Mouse (Mus musculus): ENCODE measurements around the gene Stat6. TPM values are rescaled to one million over a fixed set of nuclear protein-coding genes. Genes with fewer than 3 reads are reported as not detected.

Gene Stat6
- polyA plus RNA-seq, 1 experiment from 2014 or later = 27.0 TPM

DNA sequence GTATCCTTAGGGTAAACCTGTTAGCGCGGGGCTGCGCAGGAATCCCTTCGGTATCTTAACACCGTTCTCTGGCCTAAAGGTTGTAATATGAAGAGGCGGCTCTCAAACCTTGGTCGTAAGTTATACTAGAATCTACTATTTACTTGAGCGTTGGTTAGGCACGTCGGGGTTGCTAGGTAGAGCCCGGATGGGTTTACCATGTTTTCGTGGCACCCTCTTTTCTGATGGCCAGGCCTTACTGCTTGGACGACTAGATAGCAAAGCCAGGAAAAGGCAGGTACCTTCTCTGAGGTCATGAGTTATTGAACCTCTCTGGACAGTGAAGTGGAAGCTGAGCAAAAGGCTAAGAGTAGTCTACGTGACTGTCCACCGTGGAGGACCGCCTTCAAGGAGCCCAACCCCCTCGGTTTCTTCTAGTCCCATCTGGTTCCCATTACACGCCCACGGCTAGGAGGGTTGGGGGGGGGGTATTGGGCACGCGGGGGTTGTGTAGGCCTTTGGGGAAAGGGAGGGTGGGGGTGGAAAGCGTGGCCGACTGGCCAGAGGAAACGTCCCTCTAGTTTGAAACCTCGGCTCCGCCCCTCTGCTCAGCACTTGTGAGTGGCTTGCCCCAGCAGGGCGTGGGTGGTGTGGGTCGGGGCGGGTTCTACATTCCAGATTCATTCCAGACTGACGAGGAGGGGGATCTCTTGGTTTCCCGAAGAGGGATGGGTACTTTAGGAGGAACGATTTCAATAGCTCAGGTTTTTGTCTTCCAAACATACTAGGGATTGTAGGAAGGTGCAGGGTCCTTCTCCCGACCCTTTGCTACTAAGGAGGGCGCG is 24.7 kb downstream of the Stat6 start:
- ATAC-seq (replicated peaks; ENCODE audit: low FRiP score, low read depth) = peak; percentile 62
- Histone ChIP-seq H3K4me1 (replicated peaks; ENCODE audit: insufficient read depth, low read length) (peaks cover 36% of the 10 kb centered on the region), H3K4me2 (ENCODE audit: low read length) (peak overlapping the region; percentile 77), H3K27ac (peak overlapping the region; percentile 97), H3K36me3 (ENCODE audit: insufficient read depth, low read length) (peaks cover 24% of the 10 kb centered on the region; the same call in 1 of the 2 replicates), H3K27me3 (ENCODE audit: insufficient read depth, low read length) (no peaks in the 10 kb centered on the region), H3K9ac (ENCODE audit: low read depth, low read length) (peak overlapping the region; percentile 82), H3K9me3 (replicated peaks; ENCODE audit: low read length) (no peaks in the 10 kb centered on the region), H3K4me3 (replicated peaks; ENCODE audit: low read depth, low read length) (peak overlapping the region; percentile 82)
- peak; percentile 97 for DNase-seq (ENCODE audit: low spot score)
- no peak for TF ChIP-seq CTCF (IDR thresholded peaks at IDR 0.05; ENCODE audit: low read depth)
- 1% methylated on average over 35 of the region's 35 CpGs for WGBS

DNA sequence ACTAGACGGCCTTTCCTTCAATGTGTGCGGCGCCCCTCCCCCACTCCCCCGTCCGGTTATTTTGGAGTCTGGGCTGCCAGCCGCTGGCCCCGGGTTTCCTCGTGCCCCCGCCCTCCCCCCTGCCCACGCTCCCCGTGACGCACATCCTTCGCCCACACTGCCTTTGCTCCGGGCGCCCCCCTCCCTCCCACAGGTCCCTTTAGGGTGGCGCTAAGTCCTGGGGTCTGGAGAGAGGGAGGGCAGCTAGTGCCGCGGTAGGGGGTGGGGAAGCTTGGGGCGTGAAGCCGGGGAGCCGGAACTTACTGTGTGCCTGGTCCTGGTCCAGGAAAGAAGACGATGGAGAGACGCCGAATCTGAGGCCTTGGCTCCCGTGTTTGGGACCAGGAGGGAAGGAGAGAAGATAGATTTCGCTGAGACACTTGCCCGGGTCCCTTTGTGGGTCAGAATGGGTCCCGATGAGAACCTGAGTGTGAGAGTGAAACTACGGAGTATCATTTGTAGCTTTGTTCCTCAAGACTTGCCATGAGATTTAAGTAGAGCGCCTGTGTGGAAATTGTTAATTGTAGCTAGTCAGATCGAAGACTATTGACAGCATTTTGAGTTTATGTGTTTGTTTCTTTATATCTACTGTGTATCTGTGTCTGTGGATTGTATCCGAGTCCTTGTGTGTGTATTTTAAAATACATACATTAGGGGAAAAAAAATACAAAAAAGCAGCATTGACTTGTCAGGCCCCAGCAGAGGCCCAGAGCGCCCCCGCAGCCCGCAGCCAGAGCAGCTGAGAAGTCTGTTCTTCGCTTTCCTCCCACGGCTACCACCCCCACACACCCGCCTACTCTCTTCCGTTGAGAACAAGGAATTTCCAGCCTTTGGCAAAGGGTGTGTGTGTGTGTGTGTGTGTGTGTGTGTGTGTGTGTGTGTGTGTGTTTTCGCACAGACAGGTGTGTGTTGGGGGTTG is 25.6 kb downstream of the Stat6 start, which contains the start of gene Nab2:
TSS of gene Nab2 (minus strand) at position 476 of the 958 bp plus-strand sequence.
- Histone ChIP-seq H3K9ac (ENCODE audit: low read depth, low read length) (peak within 1 kb of the TSS; percentile 82), H3K36me3 (ENCODE audit: insufficient read depth, low read length) (peaks cover 16% of the 10 kb centered on the region; the same call in 1 of the 2 replicates), H3K27me3 (ENCODE audit: insufficient read depth, low read length) (no peaks in the 10 kb centered on the region), H3K4me1 (replicated peaks; ENCODE audit: insufficient read depth, low read length) (peaks cover 27% of the 10 kb centered on the region), H3K4me3 (replicated peaks; ENCODE audit: low read depth, low read length) (peak within 1 kb of the TSS; percentile 82), H3K9me3 (replicated peaks; ENCODE audit: low read length) (no peaks in the 10 kb centered on the region), H3K27ac (peak within 1 kb of the TSS; percentile 97), H3K4me2 (ENCODE audit: low read length) (peak within 1 kb of the TSS; percentile 77)
- peak; percentile 92 for DNase-seq (ENCODE audit: low spot score)
- ATAC-seq (replicated peaks; ENCODE audit: low FRiP score, low read depth) = 0 out of 2 replicates have a peak, but pooled peaks have one; percentile 22
- peak; percentile 29 for TF ChIP-seq CTCF (IDR thresholded peaks at IDR 0.05; ENCODE audit: low read depth)
- WGBS = 2% methylated on average over 39 of the region's 40 CpGs

- Histone ChIP-seq H3K9ac (ENCODE audit: low read depth, low read length) (no peak overlapping the region), H3K4me1 (replicated peaks; ENCODE audit: insufficient read depth, low read length) (peaks cover 21% of the 10 kb centered on the region), H3K27me3 (ENCODE audit: insufficient read depth, low read length) (no peaks in the 10 kb centered on the region), H3K4me3 (replicated peaks; ENCODE audit: low read depth, low read length) (no peak overlapping the region), H3K27ac (peak overlapping the region; percentile 97), H3K36me3 (ENCODE audit: insufficient read depth, low read length) (peaks cover 8% of the 10 kb centered on the region; the same call in 1 of the 2 replicates), H3K9me3 (replicated peaks; ENCODE audit: low read length) (no peaks in the 10 kb centered on the region), H3K4me2 (ENCODE audit: low read length) (peak overlapping the region; percentile 77)
- peak; percentile 77 for DNase-seq (ENCODE audit: low spot score)
- 11% methylated on average over 7 of the region's 7 CpGs for WGBS
- ATAC-seq (replicated peaks; ENCODE audit: low FRiP score, low read depth) = no peak
- TF ChIP-seq CTCF (IDR thresholded peaks at IDR 0.05; ENCODE audit: low read depth) = no peak
These were observed 26.4 kb downstream of the Stat6 start for GRCm38 (mm10) chr10:127669170-127669569.

DNA sequence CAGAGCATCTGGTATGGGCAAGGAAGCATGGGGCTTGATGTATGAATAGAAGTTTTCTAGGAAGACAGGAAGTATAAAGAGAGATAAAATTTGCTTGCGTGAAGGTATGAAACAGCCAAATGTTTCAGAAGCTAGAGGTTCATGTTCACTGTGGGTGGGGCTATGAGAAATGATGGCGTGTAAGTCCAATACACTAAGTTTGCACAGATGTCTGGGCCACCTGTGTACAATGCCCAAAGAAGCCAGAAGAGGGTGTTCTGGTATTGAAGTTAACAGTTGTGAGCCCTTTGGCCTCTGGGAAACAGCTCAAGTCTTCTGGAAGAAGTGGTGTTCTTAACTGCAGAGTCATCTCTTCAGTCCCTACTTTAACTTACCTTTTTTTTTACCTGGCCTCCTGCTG is 27.4 kb downstream of the Stat6 start:
- DNase-seq (ENCODE audit: low spot score) (no peak), ATAC-seq (replicated peaks; ENCODE audit: low FRiP score, low read depth) (no peak)
- WGBS = 92% methylated on average over 2 of the region's 2 CpGs

GRCm38 (mm10) chr10:127671276-127671675 is 28.5 kb downstream of the Stat6 start:
- TF ChIP-seq CTCF (IDR thresholded peaks at IDR 0.05; ENCODE audit: low read depth) = peak; percentile 70
- no peak overlapping the region for H3K4me3 ChIP-seq (replicated peaks; ENCODE audit: low read depth, low read length)
- peaks cover 12% of the 10 kb centered on the region for H3K4me1 ChIP-seq (replicated peaks; ENCODE audit: insufficient read depth, low read length)
- DNase-seq (ENCODE audit: low spot score) (peak; percentile 19), ATAC-seq (replicated peaks; ENCODE audit: low FRiP score, low read depth) (no peak)
- no peak overlapping the region for H3K9ac ChIP-seq (ENCODE audit: low read depth, low read length)
- H3K4me2 ChIP-seq (ENCODE audit: low read length) = no peak overlapping the region
- H3K9me3 ChIP-seq (replicated peaks; ENCODE audit: low read length) = no peaks in the 10 kb centered on the region
- 48% methylated on average over 2 of the region's 2 CpGs for WGBS
- H3K36me3 ChIP-seq (ENCODE audit: insufficient read depth, low read length) = no peaks in the 10 kb centered on the region
- H3K27ac ChIP-seq = no peak overlapping the region
- H3K27me3 ChIP-seq (ENCODE audit: insufficient read depth, low read length) = no peaks in the 10 kb centered on the region

More for the DNA sequence above, 27.4 kb downstream of the Stat6 start:
- no peaks in the 10 kb centered on the region for H3K27me3 ChIP-seq (ENCODE audit: insufficient read depth, low read length)
- H3K4me1 ChIP-seq (replicated peaks; ENCODE audit: insufficient read depth, low read length) = peaks cover 12% of the 10 kb centered on the region
- H3K9me3 ChIP-seq (replicated peaks; ENCODE audit: low read length) = no peaks in the 10 kb centered on the region
- no peak overlapping the region for H3K27ac ChIP-seq
- no peaks in the 10 kb centered on the region for H3K36me3 ChIP-seq (ENCODE audit: insufficient read depth, low read length)
- no peak overlapping the region for H3K9ac ChIP-seq (ENCODE audit: low read depth, low read length)
- no peak overlapping the region for H3K4me3 ChIP-seq (replicated peaks; ENCODE audit: low read depth, low read length)
- no peak overlapping the region for H3K4me2 ChIP-seq (ENCODE audit: low read length)
- no peak for TF ChIP-seq CTCF (IDR thresholded peaks at IDR 0.05; ENCODE audit: low read depth)

Measured in kidney, postnatal 0 days (tissue).